Mouse (Mus musculus): ENCODE data around the gene Copz1. TPM values are rescaled to one million over a fixed set of nuclear protein-coding genes. Genes with fewer than 3 reads are reported as not detected.

Gene Copz1
- polyA plus RNA-seq (2012) = 80.1 and 98.2 TPM in 2 replicates

DNA sequence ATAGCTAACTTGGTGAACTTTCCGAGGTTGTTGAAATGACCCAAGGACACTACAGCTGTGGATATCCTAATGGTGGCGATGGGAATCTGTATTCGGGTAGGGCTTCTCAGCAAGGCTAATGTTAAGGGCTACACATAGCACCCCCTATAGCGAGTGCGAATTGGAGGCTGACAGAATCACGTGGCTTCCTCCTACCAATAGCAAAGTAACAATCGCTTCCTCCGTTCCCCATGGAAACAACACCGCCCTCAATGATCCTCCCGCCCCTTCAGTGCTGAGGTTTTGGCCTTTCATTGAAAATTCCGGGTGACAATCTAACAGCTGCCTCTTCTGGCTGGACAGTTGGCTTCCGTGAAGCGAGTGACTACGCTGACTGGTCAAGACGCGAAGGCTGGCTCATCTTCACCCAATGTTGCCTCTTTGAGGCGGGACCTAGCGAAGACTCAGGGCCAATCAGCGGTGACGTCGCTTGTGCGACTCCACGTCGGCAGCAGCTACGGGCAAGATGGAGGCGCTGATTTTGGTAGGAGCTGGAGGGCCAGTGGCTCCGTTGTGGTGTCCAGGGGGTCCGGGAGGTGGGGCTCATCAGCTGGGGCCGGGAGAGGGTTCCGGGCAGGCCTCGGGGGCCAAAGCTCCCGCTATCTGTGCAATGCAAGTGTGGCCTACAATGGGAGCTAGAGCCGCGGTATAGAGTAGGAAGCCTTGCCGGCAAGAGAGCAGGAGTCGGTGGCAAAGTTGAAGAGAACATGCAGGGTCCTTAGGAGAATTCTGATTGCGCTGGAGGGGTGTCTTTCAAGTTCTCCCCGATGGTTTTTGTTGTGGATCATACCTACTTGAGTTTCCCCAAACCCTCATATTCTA, at the start of gene Copz1:
TSS of gene Copz1 (plus strand) at position 296 of the 861 bp plus-strand sequence.
- TF ChIP-seq GATA1 (IDR thresholded peaks at IDR 0.05; ENCODE audit: low read length) = no peak

DNA sequence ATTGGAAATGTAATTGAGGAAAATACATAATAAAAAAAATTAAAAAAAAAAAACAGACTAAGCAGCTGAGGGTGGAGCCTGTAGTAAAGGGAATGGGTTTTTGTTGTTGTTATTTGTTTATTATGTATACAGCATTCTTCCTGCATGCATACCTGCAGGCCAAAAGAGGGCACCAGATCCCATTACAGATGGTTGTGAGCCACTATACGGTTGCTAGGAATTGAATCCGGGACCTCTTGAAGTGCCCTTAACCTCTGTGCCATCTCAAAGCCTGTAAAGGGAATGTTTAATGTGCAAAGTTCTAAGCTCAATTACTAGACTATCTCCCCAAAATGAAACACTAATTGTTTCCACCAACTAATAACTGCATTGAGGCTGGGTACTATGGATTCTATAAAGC, 48.4 kb upstream of the Copz1 start:
- no peak for TF ChIP-seq GATA1 (IDR thresholded peaks at IDR 0.05; ENCODE audit: low read length)

DNA sequence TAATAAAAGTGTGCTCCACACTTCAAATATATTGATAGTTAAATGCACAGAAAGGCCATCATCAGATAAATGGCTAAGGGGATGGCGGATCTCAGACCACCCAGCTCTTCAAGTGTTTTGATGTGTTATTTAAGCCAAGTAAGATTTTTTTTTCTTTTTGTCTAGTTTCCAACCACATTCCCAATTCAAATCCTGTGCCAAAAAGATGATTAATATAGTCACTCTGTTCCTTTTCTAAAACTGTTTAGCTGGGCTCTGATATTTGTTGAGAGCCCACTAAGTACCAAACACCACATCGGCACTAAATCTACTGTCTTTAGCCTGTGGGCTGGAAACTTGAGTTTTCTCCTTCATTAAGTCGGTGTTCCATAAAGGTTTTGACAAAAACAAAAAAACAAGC, 45.5 kb upstream of the Copz1 start:
- TF ChIP-seq GATA1 (IDR thresholded peaks at IDR 0.05; ENCODE audit: low read length) = no peak

DNA sequence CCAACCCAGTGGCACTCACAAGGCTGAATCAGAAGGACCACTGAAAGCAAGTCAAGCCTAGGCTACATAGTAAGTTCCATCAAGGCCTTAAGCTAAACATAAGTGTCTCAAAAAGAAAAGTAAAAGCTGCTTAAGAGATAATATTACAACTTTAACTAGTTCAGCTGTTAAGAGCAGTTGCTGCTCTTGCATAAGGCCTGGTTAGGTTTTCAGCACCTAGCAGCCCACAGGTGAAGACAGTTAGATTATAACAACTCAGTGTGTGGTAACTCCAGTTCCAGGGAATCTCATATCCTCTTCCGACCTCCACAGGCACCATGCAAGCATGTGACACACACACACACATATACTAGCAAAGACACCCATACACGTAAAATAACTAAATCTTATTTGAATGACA, 44.9 kb upstream of the Copz1 start:
- TF ChIP-seq GATA1 (IDR thresholded peaks at IDR 0.05; ENCODE audit: low read length) = no peak

DNA sequence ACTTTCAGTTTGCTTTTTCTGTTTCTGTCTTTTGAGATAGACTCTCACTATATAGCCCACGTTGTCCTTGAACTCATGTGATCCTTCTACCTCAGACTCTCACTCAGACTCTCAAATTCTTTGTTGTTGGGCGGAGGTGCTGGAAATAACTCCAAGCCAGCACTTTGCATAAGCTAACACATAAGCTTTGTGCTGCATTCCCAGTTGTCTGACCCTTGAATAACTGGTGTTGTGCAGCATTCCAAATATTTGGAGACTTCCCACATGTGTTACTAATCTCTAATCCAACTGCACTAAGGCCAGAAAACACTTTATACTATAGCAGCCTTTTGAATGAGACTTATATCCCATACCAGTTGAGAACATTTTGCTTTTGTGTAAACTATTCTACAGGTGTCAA, 43.6 kb upstream of the Copz1 start:
- TF ChIP-seq GATA1 (IDR thresholded peaks at IDR 0.05; ENCODE audit: low read length) = no peak

DNA sequence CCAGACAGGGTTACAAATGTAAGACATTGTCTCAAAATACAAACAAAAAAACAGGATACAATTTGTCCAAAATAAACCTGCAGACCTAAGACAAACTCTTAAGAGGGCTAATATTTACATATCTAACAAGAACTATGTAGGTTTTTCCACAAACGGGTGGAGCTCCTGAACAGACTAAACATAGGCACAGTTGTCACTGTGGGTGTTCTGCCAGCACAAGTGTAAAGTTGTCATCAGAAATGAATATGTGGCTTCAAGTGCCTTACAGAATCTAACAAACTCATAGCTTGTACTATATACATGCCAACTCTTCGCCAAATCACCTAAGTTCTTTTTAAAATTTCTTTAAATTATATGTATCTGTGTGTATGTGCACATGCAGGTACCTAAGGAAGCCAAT, 39.4 kb upstream of the Copz1 start:
- TF ChIP-seq GATA1 (IDR thresholded peaks at IDR 0.05; ENCODE audit: low read length) = no peak

DNA sequence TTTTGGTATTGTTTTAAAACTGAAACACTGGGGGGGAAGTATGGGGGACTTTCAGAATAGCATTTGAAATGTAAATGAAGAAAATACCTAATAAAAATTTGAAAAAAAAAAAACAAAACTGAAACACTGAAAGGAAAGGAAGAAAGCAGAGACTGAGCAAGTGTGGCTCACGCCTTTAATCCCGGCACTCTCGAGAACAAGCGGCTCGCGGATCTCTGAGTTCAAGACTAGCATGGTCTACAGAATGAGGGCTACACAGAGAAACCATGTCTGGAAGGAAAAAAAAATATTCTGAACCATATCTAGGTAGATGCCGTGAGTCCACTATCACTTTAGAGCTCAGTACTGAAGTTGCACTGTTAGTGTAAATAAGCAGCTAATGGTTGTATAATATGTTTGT, 35.2 kb upstream of the Copz1 start:
- TF ChIP-seq GATA1 (IDR thresholded peaks at IDR 0.05; ENCODE audit: low read length) = no peak

DNA sequence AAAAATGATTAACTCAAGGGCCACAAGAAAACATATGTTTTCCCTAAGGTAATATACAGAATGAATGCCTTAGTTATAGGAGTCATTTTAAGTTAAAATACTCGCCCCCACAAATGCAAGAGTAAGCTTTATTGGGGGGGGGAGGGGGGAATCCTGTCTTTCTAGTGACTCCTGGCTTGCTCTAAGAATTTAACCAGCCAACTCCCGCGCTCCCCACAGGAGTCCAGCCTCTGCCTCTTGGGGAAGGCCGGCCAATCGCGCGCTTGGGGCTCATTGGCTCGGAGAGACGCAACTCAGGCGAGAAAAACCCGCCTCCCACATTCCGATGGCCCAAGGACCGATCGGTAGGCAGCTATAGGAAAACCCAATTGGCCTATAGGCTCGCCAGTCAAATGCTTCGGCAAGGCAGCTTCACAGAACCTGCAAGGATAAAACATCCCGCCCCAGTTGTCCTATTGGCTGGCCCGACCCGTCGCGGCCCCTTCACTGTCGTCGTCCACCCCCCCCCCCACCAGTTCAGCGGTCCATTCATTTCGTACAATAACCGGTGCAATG, 33.3 kb upstream of the Copz1 start:
- no peak for TF ChIP-seq GATA1 (IDR thresholded peaks at IDR 0.05; ENCODE audit: low read length)

DNA sequence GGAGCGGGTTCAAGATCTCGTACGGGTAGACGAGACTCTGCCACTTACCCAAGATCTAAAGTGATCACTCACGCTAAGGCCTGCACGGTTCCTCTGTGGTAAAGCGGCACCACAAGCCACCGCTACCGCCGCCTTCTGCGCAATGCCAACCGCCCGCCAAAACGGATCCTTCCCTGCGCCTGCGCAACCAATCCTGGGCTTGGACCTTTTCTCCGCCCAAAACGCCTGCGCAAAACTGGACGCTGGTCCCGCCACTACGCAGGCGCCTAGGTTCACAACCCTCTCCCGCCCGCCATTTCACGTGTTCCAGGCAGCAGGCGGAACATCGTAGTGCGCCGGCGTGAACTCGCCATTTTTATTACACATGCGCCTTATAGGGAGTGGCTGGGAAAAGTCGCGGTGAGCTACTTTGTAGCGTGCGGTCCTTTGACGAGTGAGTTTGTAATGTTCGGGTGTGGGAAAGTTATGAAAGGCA, 32.8 kb upstream of the Copz1 start, which contains the start of gene Cbx5:
TSS of gene Cbx5 (minus strand) at position 132 of the 475 bp plus-strand sequence.
- TF ChIP-seq GATA1 (IDR thresholded peaks at IDR 0.05; ENCODE audit: low read length) = no peak

DNA sequence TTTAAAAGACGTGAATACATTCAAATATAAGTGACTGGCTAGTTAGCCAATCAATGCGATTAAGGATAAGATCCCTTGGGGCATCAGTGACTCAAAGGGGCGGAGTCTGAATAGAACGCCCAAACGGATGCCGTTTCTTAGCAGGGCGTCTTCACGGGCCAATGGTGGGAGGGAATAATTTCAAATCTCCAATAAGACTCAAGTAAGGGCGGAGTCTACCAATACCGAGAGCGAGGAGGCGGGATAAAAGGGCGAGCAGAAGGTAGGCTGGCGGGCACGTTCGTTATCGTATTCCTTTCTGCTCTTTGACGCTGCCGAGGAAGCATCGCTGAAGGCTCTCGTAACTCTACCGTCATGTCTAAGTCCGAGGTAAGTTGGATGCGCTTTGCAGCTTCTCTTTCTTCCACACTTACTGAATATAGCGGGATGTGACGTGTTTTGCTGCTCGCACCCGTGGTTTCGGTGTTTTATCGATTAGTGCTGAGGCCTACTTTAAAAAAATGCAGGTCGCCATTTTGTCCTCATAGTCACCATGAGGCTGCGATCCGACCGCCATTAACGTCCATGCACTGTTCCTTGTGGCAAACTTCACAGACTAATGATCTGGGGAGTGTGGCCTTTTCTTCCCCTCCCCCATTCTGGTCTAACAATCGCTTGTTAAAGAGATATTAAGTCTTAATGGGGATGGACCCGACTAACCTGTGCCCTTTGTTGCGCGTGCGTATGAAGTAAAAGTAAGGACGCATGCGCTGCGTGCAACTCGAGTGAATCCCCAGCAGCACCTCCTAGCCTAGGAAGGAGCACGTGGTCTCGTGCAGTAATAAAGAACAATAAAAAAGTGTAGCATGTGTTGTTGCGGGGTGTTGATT, 32.1 kb upstream of the Copz1 start, which contains the start of gene Hnrnpa1:
TSS of gene Hnrnpa1 (plus strand) at position 273 of the 869 bp plus-strand sequence.
- TF ChIP-seq GATA1 (IDR thresholded peaks at IDR 0.05; ENCODE audit: low read length) = no peak

DNA sequence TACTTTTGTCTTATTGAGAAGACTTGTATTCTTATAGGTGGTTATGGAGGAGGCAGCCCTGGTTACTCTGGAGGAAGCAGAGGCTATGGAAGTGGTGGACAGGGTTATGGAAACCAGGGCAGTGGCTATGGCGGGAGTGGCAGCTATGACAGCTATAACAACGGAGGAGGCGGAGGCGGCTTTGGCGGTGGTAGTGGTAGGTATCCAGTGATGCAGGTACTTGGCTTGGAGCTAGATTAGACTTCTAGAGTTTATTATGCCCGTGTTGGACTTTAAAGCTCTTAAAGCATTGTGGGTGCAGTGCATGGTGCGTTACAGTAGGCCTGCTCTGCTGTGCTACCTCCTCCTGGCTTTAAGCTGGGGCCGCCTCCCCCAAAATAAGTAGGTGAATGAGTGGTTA, 29.6 kb upstream of the Copz1 start:
- TF ChIP-seq GATA1 (IDR thresholded peaks at IDR 0.05; ENCODE audit: low read length) = no peak

DNA sequence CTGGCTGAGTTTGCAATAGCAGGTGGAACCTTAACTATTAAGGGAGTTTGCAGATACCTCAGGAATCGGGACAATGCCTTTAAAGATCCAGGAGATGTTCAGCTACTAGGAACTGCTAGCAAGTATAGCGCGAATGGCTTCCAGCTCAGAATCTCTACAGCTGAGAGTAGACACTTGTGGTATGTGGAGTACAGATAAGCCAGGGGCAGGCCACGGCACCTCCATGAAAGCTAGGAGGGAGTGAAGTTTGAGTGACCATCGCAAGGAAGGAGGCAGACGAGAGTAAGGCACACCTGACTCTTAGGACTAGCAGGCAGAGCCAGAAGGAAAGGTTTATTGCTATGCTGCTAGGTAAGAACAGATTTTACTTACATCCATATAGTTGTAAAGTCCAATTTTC, 26.9 kb upstream of the Copz1 start:
- TF ChIP-seq GATA1 (IDR thresholded peaks at IDR 0.05; ENCODE audit: low read length) = no peak

DNA sequence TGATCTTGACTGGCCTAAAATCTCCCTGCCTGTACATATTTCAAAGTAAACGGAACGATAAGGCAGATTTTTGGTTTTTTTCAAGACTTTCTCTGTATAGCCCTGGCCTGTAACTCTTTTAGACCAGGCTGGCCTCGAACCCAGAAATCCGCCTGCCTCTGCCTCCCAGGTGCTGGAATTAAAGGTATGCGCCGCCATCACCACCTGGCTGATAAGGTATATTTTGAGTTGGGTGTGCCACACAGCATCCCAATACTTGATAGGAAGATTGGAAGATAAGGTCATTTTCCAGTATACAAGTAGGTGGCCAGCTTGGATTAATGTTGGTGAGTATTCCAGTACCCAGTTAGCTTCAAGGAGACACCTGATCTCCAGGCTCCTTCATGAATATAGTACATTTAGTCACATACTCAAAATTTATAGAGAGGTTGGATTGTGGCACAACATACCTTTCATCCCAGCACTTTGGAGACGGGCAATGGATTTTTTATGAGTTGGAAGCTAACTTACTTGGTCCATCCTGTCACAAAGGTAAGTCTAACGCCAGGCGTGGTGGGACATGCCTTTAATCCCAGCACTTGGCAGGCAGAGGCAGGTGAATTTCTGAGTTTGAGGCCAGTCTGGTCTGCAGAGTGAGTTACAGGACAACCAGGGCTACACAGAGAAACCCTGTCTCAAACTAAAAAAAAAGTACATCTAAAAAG, 25.3 kb upstream of the Copz1 start:
- no peak for TF ChIP-seq GATA1 (IDR thresholded peaks at IDR 0.05; ENCODE audit: low read length)

DNA sequence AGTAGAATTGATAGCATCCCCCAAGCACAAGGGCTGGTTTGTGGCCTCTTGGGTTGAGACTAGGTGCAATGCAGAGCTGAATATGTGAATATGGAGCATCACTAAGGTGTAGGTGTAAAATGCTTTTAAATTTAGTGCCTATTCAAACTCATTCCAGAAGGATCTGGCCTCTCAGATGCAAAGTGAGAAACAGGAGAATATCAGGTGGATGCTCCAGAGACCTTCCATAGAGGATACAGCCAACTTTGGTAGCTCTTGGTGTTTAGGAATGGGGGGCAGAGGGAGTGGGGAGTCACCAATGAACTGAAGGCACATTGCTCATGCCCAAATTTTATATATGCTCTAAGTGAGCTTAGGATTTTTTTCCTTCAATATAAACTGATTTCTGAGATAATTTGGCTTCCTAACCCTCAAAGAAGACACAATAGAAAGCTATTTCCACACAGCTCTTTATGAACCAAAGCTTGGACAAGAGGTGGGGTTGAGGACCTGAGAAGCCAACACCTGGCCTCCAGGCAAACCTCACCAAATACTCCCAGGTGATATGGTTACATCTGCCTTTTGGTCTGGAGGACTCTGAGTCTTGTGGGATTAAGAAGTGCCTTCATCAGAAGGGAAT, 24.6 kb upstream of the Copz1 start:
- TF ChIP-seq GATA1 (IDR thresholded peaks at IDR 0.05; ENCODE audit: low read length) = no peak
